Mouse (Mus musculus): ENCODE results near the gene Cables2. TPM values are rescaled to one million over a fixed set of nuclear protein-coding genes. Genes with fewer than 3 reads are reported as not detected.

Cables2 gene
- polyA plus RNA-seq, 1 experiment from 2014 or later: 8.4 TPM

DNA sequence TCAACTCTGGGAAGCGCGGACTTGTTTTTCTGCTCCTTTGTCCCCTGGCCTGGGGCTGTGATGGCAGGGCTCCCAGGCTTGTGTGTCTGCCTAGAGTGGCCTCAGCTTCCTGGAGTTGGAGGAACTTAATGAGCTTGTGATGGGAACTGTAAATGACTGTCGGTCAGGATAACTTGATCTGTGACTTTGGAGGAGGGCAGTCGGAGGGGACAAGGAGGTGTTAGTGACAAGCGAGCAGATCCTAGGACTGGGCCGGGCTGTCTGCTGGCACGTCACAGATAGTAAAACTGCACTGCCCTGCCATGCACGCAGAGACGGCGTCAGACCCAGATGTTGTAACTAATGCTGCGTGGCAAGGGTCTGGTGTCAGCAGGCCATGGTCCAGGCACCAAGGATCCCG lies 30.2 kb upstream of the Cables2 start:
- Histone ChIP-seq H3K4me1 (replicated peaks) (peaks cover 5% of the 10 kb centered on the region; the same call in 1 of the 2 replicates), H3K36me3 (no peaks in the 10 kb centered on the region), H3K27ac (peak overlapping the region; percentile 28; the same call in 1 of the 2 replicates), H3K4me3 (no peak overlapping the region), H3K9ac (no peak overlapping the region), H3K4me2 (no peak overlapping the region), H3K27me3 (no peaks in the 10 kb centered on the region), H3K9me3 (replicated peaks) (no peaks in the 10 kb centered on the region)
- WGBS: 53% methylated on average over 12 of the region's 12 CpGs
- ATAC-seq (replicated peaks; ENCODE audit: insufficient number of reproducible peaks, insufficient read depth, low FRiP score, low read depth): peak; percentile 65

DNA sequence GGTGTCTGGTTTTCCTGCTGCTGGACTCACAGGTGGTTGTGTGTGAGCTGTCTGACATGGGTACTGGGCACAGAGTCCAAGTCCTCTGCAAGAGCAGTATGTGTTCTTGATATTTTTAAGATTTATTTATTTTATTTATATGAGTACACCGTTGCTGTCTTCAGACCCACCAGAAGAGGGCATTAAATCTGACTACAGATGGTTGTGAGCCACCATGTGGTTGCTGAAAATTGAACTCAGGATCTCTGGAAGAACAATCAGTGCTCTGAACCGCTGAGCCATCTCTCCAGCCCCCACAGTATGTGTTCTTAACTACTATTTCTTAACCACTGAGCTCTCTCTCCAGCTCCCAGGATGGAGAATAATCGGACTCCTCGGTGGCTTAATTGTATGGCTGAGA lies 28.9 kb upstream of the Cables2 start:
- no peak overlapping the region for H3K9ac ChIP-seq
- H3K27ac ChIP-seq: no peak overlapping the region
- WGBS: 78% methylated on average over 4 of the region's 4 CpGs
- H3K4me2 ChIP-seq: no peak overlapping the region
- no peak for ATAC-seq (replicated peaks; ENCODE audit: insufficient number of reproducible peaks, insufficient read depth, low FRiP score, low read depth)
- H3K4me1 ChIP-seq (replicated peaks): peaks cover 5% of the 10 kb centered on the region; the same call in 1 of the 2 replicates
- no peaks in the 10 kb centered on the region for H3K36me3 ChIP-seq
- H3K27me3 ChIP-seq: no peaks in the 10 kb centered on the region
- H3K9me3 ChIP-seq (replicated peaks): no peaks in the 10 kb centered on the region
- no peak overlapping the region for H3K4me3 ChIP-seq

DNA sequence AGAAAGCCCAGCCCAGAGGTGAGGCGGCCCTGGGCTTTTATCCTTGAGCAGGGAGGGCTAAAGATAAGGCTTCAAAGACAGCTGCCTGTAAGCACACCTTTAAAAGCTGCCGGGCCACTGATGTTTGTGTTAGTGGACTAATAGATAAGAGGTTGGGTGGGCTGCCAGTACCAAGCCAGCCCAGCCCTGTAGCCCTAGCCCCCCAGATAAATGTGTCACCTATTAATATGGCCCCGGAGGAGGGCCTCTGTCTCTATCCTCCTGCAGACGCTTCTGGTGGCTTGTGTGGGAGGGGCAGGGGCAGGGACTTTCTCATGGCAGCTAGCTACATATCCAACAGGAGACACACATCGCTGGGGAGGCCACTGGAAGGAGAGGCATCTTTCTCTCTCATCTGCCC lies 27.5 kb upstream of the Cables2 start:
- Histone ChIP-seq H3K27ac (no peak overlapping the region), H3K4me3 (no peak overlapping the region), H3K27me3 (no peaks in the 10 kb centered on the region), H3K9me3 (replicated peaks) (no peaks in the 10 kb centered on the region), H3K9ac (no peak overlapping the region), H3K4me2 (no peak overlapping the region), H3K36me3 (no peaks in the 10 kb centered on the region), H3K4me1 (replicated peaks) (no peaks in the 10 kb centered on the region)
- WGBS: 20% methylated on average over 5 of the region's 5 CpGs
- no peak for ATAC-seq (replicated peaks; ENCODE audit: insufficient number of reproducible peaks, insufficient read depth, low FRiP score, low read depth)

GRCm38 (mm10) chr2:180300252-180300651 lies 27.0 kb upstream of the Cables2 start:
- no peak overlapping the region for H3K27ac ChIP-seq
- H3K9me3 ChIP-seq (replicated peaks): no peaks in the 10 kb centered on the region
- H3K9ac ChIP-seq: no peak overlapping the region
- H3K36me3 ChIP-seq: no peaks in the 10 kb centered on the region
- 35% methylated on average over 2 of the region's 2 CpGs for WGBS
- no peaks in the 10 kb centered on the region for H3K4me1 ChIP-seq (replicated peaks)
- H3K27me3 ChIP-seq: no peaks in the 10 kb centered on the region
- H3K4me2 ChIP-seq: no peak overlapping the region
- H3K4me3 ChIP-seq: no peak overlapping the region
- ATAC-seq (replicated peaks; ENCODE audit: insufficient number of reproducible peaks, insufficient read depth, low FRiP score, low read depth): no peak

DNA sequence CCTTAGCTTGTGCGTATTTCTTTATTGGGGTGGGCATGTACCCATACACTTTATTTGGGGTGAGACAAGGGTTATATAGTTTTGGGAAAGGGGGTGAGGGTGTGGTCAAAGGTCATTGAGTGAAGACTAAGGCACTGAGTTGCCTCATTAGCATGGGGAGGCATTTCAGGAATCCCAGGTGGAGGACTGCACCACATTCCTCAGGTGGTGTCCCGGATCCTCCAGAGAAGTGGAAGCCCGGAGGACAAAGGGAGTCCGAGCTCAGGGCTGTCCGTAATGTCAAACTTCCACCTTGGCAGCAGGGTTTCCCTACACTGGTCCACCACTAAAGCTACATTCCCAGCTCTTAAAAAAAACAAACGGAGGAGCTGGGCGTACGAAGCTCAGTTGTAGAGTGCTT lies 19.6 kb upstream of the Cables2 start:
- H3K9ac ChIP-seq: no peak overlapping the region
- no peak for ATAC-seq (replicated peaks; ENCODE audit: insufficient number of reproducible peaks, insufficient read depth, low FRiP score, low read depth)
- peaks cover 23% of the 10 kb centered on the region for H3K4me1 ChIP-seq (replicated peaks)
- H3K9me3 ChIP-seq (replicated peaks): no peaks in the 10 kb centered on the region
- no peaks in the 10 kb centered on the region for H3K36me3 ChIP-seq
- H3K4me3 ChIP-seq: no peak overlapping the region
- no peaks in the 10 kb centered on the region for H3K27me3 ChIP-seq
- H3K27ac ChIP-seq: no peak overlapping the region
- no peak overlapping the region for H3K4me2 ChIP-seq
- 65% methylated on average over 8 of the region's 8 CpGs for WGBS

DNA sequence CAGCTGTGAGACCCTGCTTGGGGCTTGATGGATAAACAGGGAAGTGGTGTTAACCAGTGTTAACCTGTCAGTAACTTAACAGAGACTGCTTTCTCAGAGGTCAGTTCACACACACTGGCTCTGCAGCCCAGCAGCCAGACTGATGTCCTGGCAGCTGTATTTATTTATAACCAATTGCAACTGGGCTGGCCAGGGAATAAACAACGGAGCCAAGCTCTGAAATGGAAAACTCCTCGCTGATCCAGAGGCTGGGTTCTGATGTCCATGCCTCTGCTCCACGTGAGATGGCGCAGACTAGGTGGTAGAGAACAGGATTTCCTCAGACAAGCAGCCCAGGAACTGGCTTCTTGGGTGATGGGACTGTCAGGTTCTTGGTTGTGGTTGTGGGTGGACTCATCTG lies 18.7 kb upstream of the Cables2 start:
- no peak overlapping the region for H3K27ac ChIP-seq
- no peak for ATAC-seq (replicated peaks; ENCODE audit: insufficient number of reproducible peaks, insufficient read depth, low FRiP score, low read depth)
- H3K4me1 ChIP-seq (replicated peaks): peaks cover 23% of the 10 kb centered on the region
- no peaks in the 10 kb centered on the region for H3K27me3 ChIP-seq
- H3K9me3 ChIP-seq (replicated peaks): no peaks in the 10 kb centered on the region
- no peak overlapping the region for H3K9ac ChIP-seq
- H3K4me2 ChIP-seq: no peak overlapping the region
- H3K36me3 ChIP-seq: no peaks in the 10 kb centered on the region
- no peak overlapping the region for H3K4me3 ChIP-seq
- 61% methylated on average over 4 of the region's 4 CpGs for WGBS

DNA sequence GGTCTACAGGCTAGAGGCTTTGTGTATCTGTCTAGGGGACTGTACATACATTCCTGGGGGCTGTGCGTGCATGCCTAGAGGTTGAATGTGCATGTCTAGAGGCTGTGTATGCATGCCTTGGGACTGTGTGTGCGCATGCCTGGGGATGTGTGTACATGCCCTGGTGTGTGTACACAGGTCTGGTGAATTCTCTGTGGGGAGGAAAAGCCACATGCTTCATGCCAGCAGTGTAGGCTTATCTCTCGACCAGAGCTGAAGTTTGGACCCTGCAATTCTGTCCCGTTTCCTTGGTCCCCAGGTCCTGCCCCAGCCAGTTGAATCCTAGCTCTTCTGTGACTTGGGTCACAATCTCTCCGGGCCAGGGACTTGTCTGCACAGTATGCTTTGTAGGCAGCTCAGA lies 18.3 kb upstream of the Cables2 start:
- Histone ChIP-seq H3K9me3 (replicated peaks) (no peaks in the 10 kb centered on the region), H3K4me2 (no peak overlapping the region), H3K9ac (no peak overlapping the region), H3K4me3 (no peak overlapping the region), H3K4me1 (replicated peaks) (peaks cover 23% of the 10 kb centered on the region), H3K27me3 (no peaks in the 10 kb centered on the region), H3K27ac (no peak overlapping the region), H3K36me3 (no peaks in the 10 kb centered on the region)
- 68% methylated on average over 5 of the region's 5 CpGs for WGBS
- no peak for ATAC-seq (replicated peaks; ENCODE audit: insufficient number of reproducible peaks, insufficient read depth, low FRiP score, low read depth)

- H3K27ac ChIP-seq: no peak overlapping the region
- WGBS: 19% methylated on average over 6 of the region's 6 CpGs
- no peaks in the 10 kb centered on the region for H3K27me3 ChIP-seq
- H3K4me1 ChIP-seq (replicated peaks): peaks cover 23% of the 10 kb centered on the region
- no peak; the same call in 1 of the 2 replicates for ATAC-seq (replicated peaks; ENCODE audit: insufficient number of reproducible peaks, insufficient read depth, low FRiP score, low read depth)
- H3K36me3 ChIP-seq: no peaks in the 10 kb centered on the region
- no peak overlapping the region for H3K4me2 ChIP-seq
- no peaks in the 10 kb centered on the region for H3K9me3 ChIP-seq (replicated peaks)
- H3K4me3 ChIP-seq: no peak overlapping the region
- no peak overlapping the region for H3K9ac ChIP-seq
Observed at GRCm38 (mm10) chr2:180290503-180290902, 17.2 kb upstream of the Cables2 start.

GRCm38 (mm10) chr2:180289440-180290108 lies 16.3 kb upstream of the Cables2 start, which contains the start of gene Rbbp8nl:
Gene Rbbp8nl, minus strand, starts transcription at chr2:180289879.
- ATAC-seq (replicated peaks; ENCODE audit: insufficient number of reproducible peaks, insufficient read depth, low FRiP score, low read depth): no peak
- Histone ChIP-seq H3K4me2 (no peak within 1 kb of the TSS), H3K4me1 (replicated peaks) (peaks cover 23% of the 10 kb centered on the region), H3K9ac (no peak within 1 kb of the TSS), H3K36me3 (no peaks in the 10 kb centered on the region), H3K9me3 (replicated peaks) (no peaks in the 10 kb centered on the region), H3K4me3 (no peak within 1 kb of the TSS), H3K27me3 (no peaks in the 10 kb centered on the region), H3K27ac (no peak within 1 kb of the TSS; the same call in 1 of the 2 replicates)
- WGBS: 57% methylated on average over 16 of the region's 16 CpGs

DNA sequence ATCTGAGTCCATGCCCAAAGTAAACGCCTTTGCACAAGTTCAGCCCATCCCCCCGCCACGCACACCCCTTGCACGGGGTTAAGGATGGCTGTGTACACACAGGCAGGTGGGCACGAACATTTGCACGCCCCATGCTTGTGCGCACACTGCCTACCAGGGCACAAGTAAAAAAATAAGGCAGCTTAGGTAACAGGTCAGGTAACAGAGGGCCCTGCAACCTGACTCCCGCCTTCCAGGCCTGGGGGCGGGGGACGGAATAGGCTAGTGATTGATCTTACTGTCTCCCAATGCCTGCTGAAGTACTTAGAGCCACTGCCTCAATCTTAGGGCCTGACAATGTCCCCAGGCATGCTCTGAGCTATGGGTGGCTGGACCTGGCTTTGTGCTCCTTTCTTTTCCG lies 15.7 kb upstream of the Cables2 start:
- Histone ChIP-seq H3K9me3 (replicated peaks) (no peaks in the 10 kb centered on the region), H3K27ac (no peak overlapping the region), H3K4me1 (replicated peaks) (peaks cover 23% of the 10 kb centered on the region), H3K9ac (no peak overlapping the region), H3K4me2 (no peak overlapping the region), H3K4me3 (no peak overlapping the region), H3K36me3 (no peaks in the 10 kb centered on the region), H3K27me3 (no peaks in the 10 kb centered on the region)
- no peak for ATAC-seq (replicated peaks; ENCODE audit: insufficient number of reproducible peaks, insufficient read depth, low FRiP score, low read depth)
- WGBS: 72% methylated on average over 11 of the region's 11 CpGs

GRCm38 (mm10) chr2:180279321-180279720 lies 6.0 kb upstream of the Cables2 start:
- Histone ChIP-seq H3K4me1 (replicated peaks) (peaks cover 19% of the 10 kb centered on the region), H3K4me3 (no peak overlapping the region), H3K9ac (no peak overlapping the region), H3K4me2 (no peak overlapping the region), H3K27me3 (no peaks in the 10 kb centered on the region), H3K36me3 (no peaks in the 10 kb centered on the region), H3K9me3 (replicated peaks) (no peaks in the 10 kb centered on the region), H3K27ac (no peak overlapping the region)
- no peak for ATAC-seq (replicated peaks; ENCODE audit: insufficient number of reproducible peaks, insufficient read depth, low FRiP score, low read depth)
- WGBS: 81% methylated on average over 8 of the region's 8 CpGs

- H3K36me3 ChIP-seq: no peaks in the 10 kb centered on the region
- no peak overlapping the region for H3K4me2 ChIP-seq
- H3K4me3 ChIP-seq: no peak overlapping the region
- no peak overlapping the region for H3K9ac ChIP-seq
- no peaks in the 10 kb centered on the region for H3K27me3 ChIP-seq
- 72% methylated on average over 8 of the region's 8 CpGs for WGBS
- peaks cover 24% of the 10 kb centered on the region for H3K4me1 ChIP-seq (replicated peaks)
- H3K9me3 ChIP-seq (replicated peaks): no peaks in the 10 kb centered on the region
- ATAC-seq (replicated peaks; ENCODE audit: insufficient number of reproducible peaks, insufficient read depth, low FRiP score, low read depth): no peak
- H3K27ac ChIP-seq: no peak overlapping the region
Observed at GRCm38 (mm10) chr2:180277773-180278320, 4.6 kb upstream of the Cables2 start.
